Mouse (Mus musculus): ENCODE measurements around the gene Slc26a8. TPM values are rescaled to one million over a fixed set of nuclear protein-coding genes. Genes with fewer than 3 reads are reported as not detected.

Slc26a8 gene
- polyA plus RNA-seq, 1 experiment from 2014 or later = 0.90 TPM

GRCm38 (mm10) chr17:28590596-28590995, 99.4 kb downstream of the Slc26a8 start:
- H3K36me3 ChIP-seq (ENCODE audit: control insufficient read depth, insufficient read depth, low read length) = peaks cover 79% of the 10 kb centered on the region

GRCm38 (mm10) chr17:28588591-28588990, 101.4 kb downstream of the Slc26a8 start:
- Histone ChIP-seq H3K36me3 (ENCODE audit: control insufficient read depth, insufficient read depth, low read length) (peaks cover 66% of the 10 kb centered on the region), H3K27me3 (replicated peaks; ENCODE audit: control insufficient read depth, insufficient read depth, low read length) (no peaks in the 10 kb centered on the region), H3K9ac (ENCODE audit: low read depth, low read length) (no peak overlapping the region), H3K9me3 (ENCODE audit: control insufficient read depth, low read length) (no peaks in the 10 kb centered on the region), H3K4me1 (ENCODE audit: control insufficient read depth, insufficient read depth, low read length) (no peaks in the 10 kb centered on the region), H3K27ac (replicated peaks; ENCODE audit: low read depth, low read length) (no peak overlapping the region), H3K4me3 (ENCODE audit: low read depth, low read length) (no peak overlapping the region), H3K4me2 (ENCODE audit: low read depth, low read length) (no peak overlapping the region)
- ATAC-seq (ENCODE audit: low read depth) (no peak), DNase-seq (ENCODE audit: low spot score) (no peak)
- 87% methylated on average over 2 of the region's 2 CpGs for WGBS

More at GRCm38 (mm10) chr17:28590596-28590995, 99.4 kb downstream of the Slc26a8 start:
- Histone ChIP-seq H3K27ac (replicated peaks; ENCODE audit: low read depth, low read length) (no peak overlapping the region), H3K4me1 (ENCODE audit: control insufficient read depth, insufficient read depth, low read length) (no peaks in the 10 kb centered on the region), H3K9me3 (ENCODE audit: control insufficient read depth, low read length) (no peaks in the 10 kb centered on the region), H3K4me3 (ENCODE audit: low read depth, low read length) (no peak overlapping the region), H3K9ac (ENCODE audit: low read depth, low read length) (no peak overlapping the region), H3K27me3 (replicated peaks; ENCODE audit: control insufficient read depth, insufficient read depth, low read length) (no peaks in the 10 kb centered on the region), H3K4me2 (ENCODE audit: low read depth, low read length) (no peak overlapping the region)
- 86% methylated on average over 3 of the region's 3 CpGs for WGBS
- no peak for DNase-seq (ENCODE audit: low spot score)
- no peak for ATAC-seq (ENCODE audit: low read depth)

Other genes starting within 250 kb of the Slc26a8 start
- 8.4 and 11.7 TPM in 2 replicates for gene Fkbp5, start 172.7 kb downstream of the Slc26a8 start, polyA plus RNA-seq (2014; fragmentation: Nextera tagmentation; extraction: Ambion mirVana)
- gene Armc12, start 159.4 kb downstream of the Slc26a8 start, polyA plus RNA-seq (2014; fragmentation: Nextera tagmentation; extraction: Ambion mirVana) = not detected in 2 replicates
- gene Clpsl2, start 140.8 kb downstream of the Slc26a8 start, polyA plus RNA-seq (2014; fragmentation: Nextera tagmentation; extraction: Ambion mirVana) = not detected in 2 replicates
- gene Clps, start 129.5 kb downstream of the Slc26a8 start, polyA plus RNA-seq (2014; fragmentation: Nextera tagmentation; extraction: Ambion mirVana) = not detected in 2 replicates
- gene Lhfpl5, start 114.6 kb downstream of the Slc26a8 start, polyA plus RNA-seq (2014; fragmentation: Nextera tagmentation; extraction: Ambion mirVana) = 0.31 and 0.70 TPM in 2 replicates
- 89.1 and 92.4 TPM in 2 replicates for gene Srpk1, start 67.5 kb downstream of the Slc26a8 start, polyA plus RNA-seq (2014; fragmentation: Nextera tagmentation; extraction: Ambion mirVana)
- gene Mapk14, start 1.1 kb upstream of the Slc26a8 start, polyA plus RNA-seq (2014; fragmentation: Nextera tagmentation; extraction: Ambion mirVana) = 51.8 and 52.8 TPM in 2 replicates
- 1.5 and 2.1 TPM in 2 replicates for gene AC170998.1, start 35.9 kb upstream of the Slc26a8 start, polyA plus RNA-seq (2014; fragmentation: Nextera tagmentation; extraction: Ambion mirVana)
- gene Mapk13, start 79.1 kb upstream of the Slc26a8 start, polyA plus RNA-seq (2014; fragmentation: Nextera tagmentation; extraction: Ambion mirVana) = 31.8 and 33.5 TPM in 2 replicates
- 10.0 and 10.2 TPM in 2 replicates for gene Brpf3, start 110.9 kb upstream of the Slc26a8 start, polyA plus RNA-seq (2014; fragmentation: Nextera tagmentation; extraction: Ambion mirVana)
- 1.5 and 1.8 TPM in 2 replicates for gene Pnpla1, start 168.2 kb upstream of the Slc26a8 start, polyA plus RNA-seq (2014; fragmentation: Nextera tagmentation; extraction: Ambion mirVana)
- gene 4930539E08Rik, start 225.1 kb upstream of the Slc26a8 start, polyA plus RNA-seq (2014; fragmentation: Nextera tagmentation; extraction: Ambion mirVana) = 0.08 and 0.47 TPM in 2 replicates

Measured in embryonic facial prominence, embryonic 14.5 days (tissue).